Mouse (Mus musculus) urinary bladder, adult 18-20 months (tissue): ENCODE data around the gene Gin1.

Experiments
- DNase-seq, 2 experiments: peaks; one replicate each; pipeline ENCODE4 v3.0.0; 2022; ENCODE audit warnings: low spot score in 2 of 2, mixed read lengths in 2 of 2

The Gin1 gene

GRCm38 (mm10) chr1:97787674-97788073 is 17.7 kb downstream of the Gin1 start:
- no peak for DNase-seq

DNA sequence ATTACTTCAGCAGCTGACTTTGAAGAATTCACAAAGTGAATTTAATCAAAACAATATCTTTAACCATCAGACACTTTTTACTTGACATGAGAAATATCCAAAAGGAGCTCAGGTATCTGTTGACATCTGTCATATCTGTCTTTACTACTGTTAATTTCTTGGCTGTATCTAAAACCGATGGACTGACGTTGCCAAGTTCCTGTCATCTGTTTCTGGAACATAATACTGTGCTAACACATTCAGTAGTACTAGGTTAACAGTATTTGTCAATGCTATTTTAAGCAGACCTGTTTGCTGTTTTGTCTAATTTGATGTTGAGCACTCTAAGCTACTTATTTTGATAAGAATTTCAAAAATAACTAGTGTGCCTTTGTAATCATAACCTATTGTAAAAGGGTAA is 18.5 kb downstream of the Gin1 start:
- DNase-seq: no peak

DNA sequence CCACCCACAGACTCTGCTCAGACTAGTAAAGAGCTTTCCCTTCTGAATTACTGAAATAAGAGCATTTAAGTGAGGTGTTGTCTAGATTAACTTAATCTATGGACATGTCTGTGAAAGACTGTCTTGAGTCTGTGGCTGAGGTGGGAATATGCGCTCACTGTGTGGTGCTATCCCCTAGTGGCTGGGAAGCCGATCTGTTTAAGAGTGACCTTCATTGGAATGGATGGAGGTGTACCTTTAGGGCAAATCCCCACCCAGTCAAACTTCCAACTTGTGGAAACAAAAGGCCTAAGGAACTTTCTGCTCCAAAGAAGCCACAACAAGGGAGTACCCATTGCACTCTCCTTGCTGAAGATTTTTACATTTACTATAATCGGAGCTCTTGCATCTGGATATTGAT is 24.1 kb downstream of the Gin1 start:
- no peak for DNase-seq

- no peak for DNase-seq
Observed at GRCm38 (mm10) chr1:97795936-97796335, 26.0 kb downstream of the Gin1 start.

GRCm38 (mm10) chr1:97802207-97802902 is 32.4 kb downstream of the Gin1 start:
- no peak for DNase-seq

DNA sequence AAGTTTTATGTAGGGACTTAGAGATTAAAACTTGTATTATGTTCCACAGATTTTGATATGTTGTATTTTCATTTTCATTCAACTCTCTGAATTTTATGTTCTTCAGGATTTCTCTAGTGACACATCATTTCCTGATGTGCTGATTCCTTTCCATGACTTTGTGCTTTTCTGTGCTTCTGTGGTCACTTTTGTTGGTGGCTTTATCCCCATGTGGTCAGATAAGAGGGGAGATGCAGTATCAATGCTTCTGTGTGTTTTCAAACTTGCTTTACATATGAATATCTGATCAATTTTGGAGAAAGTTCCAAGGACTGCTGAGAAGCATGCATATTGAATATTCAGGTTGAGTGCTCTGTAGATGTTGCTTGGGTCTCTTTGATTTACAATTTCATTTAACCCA is 34.5 kb downstream of the Gin1 start:
- DNase-seq: no peak

GRCm38 (mm10) chr1:97809255-97809912 is 39.4 kb downstream of the Gin1 start:
- no peak for DNase-seq

- DNase-seq: no peak
Observed at GRCm38 (mm10) chr1:97821282-97821681, 51.3 kb downstream of the Gin1 start.

DNA sequence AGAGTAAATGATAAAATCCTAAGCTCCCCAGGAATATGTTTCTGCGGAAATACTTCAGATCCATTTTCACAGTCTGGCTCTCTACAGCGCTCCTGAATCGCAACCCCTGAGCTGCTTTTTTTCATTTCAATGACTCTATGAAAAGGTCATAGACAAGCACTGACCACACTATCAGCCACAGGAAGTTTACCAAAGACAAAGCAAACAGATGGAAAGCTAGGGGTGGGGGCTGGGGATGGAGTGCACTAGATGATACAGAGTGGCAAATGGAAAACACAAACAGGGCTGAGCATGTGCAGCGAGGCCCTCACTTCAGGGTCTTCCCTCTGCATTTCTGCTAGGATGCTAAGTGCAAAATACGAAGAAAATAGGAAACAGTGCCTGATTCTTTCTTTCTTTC is 52.2 kb downstream of the Gin1 start:
- DNase-seq: no peak

DNA sequence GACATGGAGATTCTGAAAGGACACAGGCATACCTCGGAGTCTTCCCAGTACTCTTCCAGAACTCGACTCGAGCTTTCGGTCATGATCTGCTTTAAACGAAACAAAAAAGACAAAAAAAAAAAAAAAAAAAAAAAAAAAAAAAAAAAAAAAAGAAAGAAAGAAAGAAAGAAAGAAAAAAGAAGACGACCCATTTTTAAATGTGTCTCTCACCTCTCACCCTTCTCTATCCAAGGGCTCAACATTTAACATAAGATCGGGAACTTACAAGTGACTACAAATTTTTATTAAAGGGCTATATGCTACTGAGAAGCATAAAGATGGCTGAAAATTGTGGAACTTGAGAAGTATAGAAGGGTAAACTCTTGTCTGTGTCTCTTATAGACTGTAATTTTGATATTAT is 52.9 kb downstream of the Gin1 start:
- no peak for DNase-seq

DNA sequence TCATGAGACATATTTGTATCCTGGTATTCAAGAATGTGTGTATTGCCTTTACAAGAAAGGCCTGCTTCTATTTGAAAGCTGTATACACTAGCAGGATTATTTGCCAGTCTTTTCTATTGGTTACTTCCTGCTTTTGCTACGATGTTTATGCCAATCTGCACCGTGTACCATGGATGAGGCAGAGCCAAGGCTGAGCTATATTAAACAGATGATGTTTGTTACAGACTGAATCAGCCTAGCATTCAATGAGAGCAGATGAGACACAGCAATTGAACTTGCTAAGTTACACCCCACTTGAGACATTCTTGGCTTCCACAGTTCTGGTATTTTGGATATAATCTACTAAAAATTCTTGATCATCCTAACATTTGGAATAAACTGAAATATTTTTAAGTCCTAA is 57.6 kb downstream of the Gin1 start:
- no peak for DNase-seq

- DNase-seq: no peak
Observed at GRCm38 (mm10) chr1:97828087-97828486, 58.1 kb downstream of the Gin1 start.

DNA sequence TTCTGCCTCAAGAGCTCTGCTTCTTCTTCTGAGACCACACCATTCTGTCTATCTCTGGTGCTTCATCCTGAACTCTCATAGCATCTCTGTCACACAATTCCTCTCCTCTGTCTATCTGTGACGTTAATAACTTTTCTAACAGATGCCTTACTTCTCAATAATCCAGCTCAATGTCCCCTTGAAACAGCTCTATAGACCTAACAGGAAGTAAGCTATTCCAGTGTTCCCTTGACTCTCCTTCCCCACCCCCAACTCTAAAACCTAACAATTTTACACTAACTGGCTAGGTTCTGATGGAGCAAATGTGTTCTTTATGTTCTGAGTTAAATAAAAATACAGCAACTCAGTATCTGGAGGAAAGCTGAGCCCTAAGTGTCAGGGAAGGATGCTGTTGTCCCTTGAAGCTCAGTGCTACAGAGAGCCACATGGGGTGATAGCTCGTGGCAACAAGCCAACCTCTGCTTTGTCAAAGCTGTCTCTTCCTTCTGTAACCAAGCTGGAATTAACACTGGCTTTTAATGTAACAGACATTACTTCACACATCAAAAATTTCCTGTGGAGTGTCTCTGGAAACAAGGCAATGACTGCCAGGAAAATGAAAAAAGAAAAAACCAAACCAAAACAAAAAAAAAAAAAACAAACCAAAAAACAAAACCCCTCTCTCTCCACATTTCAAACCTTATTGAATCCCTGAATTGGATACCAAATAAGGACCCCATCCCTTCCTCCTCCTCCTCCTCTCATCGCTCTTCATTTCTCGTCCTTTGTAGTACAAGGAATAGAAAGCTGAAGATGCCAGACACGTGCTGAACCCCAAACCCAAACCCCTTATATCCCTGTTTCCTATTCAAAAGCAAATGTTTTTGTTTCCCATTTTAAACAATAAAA is 63.7 kb downstream of the Gin1 start:
- DNase-seq: no peak

DNA sequence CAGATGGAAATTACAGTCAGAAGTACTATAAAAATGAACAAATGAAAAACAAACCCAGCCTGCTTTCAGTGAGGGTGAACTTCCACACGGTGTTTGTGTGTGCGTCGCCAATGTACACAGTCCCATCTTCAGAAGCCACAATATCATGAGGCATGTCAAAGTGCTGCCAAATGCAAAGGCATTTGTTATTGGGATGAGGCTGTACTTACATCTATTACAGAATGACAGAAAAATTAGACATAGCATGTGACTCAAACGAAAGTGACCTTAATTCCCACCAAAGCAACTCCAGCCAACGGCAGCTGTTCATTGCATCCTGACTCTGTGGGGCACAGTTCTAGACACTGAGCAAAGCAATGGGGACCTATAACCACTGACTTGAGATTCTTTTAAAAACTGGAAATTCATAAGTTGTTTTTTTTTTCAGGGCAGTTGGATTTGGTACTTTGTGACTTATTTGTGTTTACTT is 64.4 kb downstream of the Gin1 start:
- no peak for DNase-seq
